Mouse (Mus musculus): ENCODE results near the gene Gm16253. TPM values are rescaled to one million over a fixed set of nuclear protein-coding genes. Genes with fewer than 3 reads are reported as not detected.

The Gm16253 gene
- polyA plus RNA-seq, 1 experiment from 2014 or later = not detected

GRCm38 (mm10) chr3:96548824-96549223, 28.0 kb upstream of the Gm16253 start:
- Histone ChIP-seq H3K9ac (ENCODE audit: low read depth, low read length) (no peak overlapping the region), H3K9me3 (replicated peaks; ENCODE audit: low read length) (no peaks in the 10 kb centered on the region), H3K27ac (no peak overlapping the region), H3K36me3 (ENCODE audit: insufficient read depth, low read length) (no peaks in the 10 kb centered on the region), H3K4me1 (replicated peaks; ENCODE audit: insufficient read depth, low read length) (peaks cover 5% of the 10 kb centered on the region; the same call in 1 of the 2 replicates), H3K4me3 (replicated peaks; ENCODE audit: low read depth, low read length) (no peak overlapping the region), H3K27me3 (ENCODE audit: insufficient read depth, low read length) (no peaks in the 10 kb centered on the region; the same call in 1 of the 2 replicates), H3K4me2 (ENCODE audit: low read length) (no peak overlapping the region)
- ATAC-seq (replicated peaks; ENCODE audit: low FRiP score, low read depth) (no peak), DNase-seq (ENCODE audit: low spot score) (no peak)
- no peak for TF ChIP-seq CTCF (IDR thresholded peaks at IDR 0.05; ENCODE audit: low read depth)
- 76% methylated on average over 7 of the region's 7 CpGs for WGBS

GRCm38 (mm10) chr3:96549346-96549745, 27.4 kb upstream of the Gm16253 start:
- no peak for ATAC-seq (replicated peaks; ENCODE audit: low FRiP score, low read depth)
- peaks cover 5% of the 10 kb centered on the region; the same call in 1 of the 2 replicates for H3K4me1 ChIP-seq (replicated peaks; ENCODE audit: insufficient read depth, low read length)

DNA sequence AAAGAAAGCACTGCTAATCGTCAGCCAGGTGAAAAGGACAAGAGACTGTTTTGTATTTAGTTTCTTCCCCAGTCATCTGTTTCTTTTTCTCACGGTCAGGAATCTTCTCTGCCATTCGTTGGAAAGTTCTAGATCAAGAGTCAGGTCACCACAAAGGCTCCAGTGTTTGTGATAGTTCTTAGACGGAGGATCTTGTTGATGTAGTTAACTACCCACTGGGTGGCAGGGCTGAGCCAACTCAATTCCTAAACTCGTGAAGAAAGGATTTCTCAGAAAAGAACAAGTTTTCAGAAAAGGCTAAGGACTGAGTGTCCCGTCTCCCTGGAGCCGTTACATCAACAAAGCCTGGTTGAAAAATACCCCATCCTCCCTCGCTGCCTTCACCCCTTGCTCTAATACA, 25.6 kb upstream of the Gm16253 start:
- 6% methylated on average over 8 of the region's 8 CpGs for WGBS
- Histone ChIP-seq H3K4me3 (replicated peaks; ENCODE audit: low read depth, low read length) (no peak overlapping the region), H3K27ac (peak overlapping the region; percentile 57), H3K4me1 (replicated peaks; ENCODE audit: insufficient read depth, low read length) (peaks cover 12% of the 10 kb centered on the region; the same call in 1 of the 2 replicates), H3K9ac (ENCODE audit: low read depth, low read length) (no peak overlapping the region), H3K9me3 (replicated peaks; ENCODE audit: low read length) (no peaks in the 10 kb centered on the region), H3K36me3 (ENCODE audit: insufficient read depth, low read length) (no peaks in the 10 kb centered on the region), H3K27me3 (ENCODE audit: insufficient read depth, low read length) (no peaks in the 10 kb centered on the region), H3K4me2 (ENCODE audit: low read length) (no peak overlapping the region)
- ATAC-seq (replicated peaks; ENCODE audit: low FRiP score, low read depth) = no peak
- peak; percentile 91 for DNase-seq (ENCODE audit: low spot score)
- TF ChIP-seq CTCF (IDR thresholded peaks at IDR 0.05; ENCODE audit: low read depth) = peak; percentile 85

More at GRCm38 (mm10) chr3:96549346-96549745, 27.4 kb upstream of the Gm16253 start:
- no peak overlapping the region for H3K4me3 ChIP-seq (replicated peaks; ENCODE audit: low read depth, low read length)
- TF ChIP-seq CTCF (IDR thresholded peaks at IDR 0.05; ENCODE audit: low read depth) = no peak
- no peak overlapping the region for H3K27ac ChIP-seq
- no peaks in the 10 kb centered on the region for H3K27me3 ChIP-seq (ENCODE audit: insufficient read depth, low read length)
- WGBS = 86% methylated on average over 5 of the region's 5 CpGs
- H3K4me2 ChIP-seq (ENCODE audit: low read length) = no peak overlapping the region
- no peak for DNase-seq (ENCODE audit: low spot score)
- H3K9ac ChIP-seq (ENCODE audit: low read depth, low read length) = no peak overlapping the region
- no peaks in the 10 kb centered on the region for H3K36me3 ChIP-seq (ENCODE audit: insufficient read depth, low read length)
- no peaks in the 10 kb centered on the region for H3K9me3 ChIP-seq (replicated peaks; ENCODE audit: low read length)

DNA sequence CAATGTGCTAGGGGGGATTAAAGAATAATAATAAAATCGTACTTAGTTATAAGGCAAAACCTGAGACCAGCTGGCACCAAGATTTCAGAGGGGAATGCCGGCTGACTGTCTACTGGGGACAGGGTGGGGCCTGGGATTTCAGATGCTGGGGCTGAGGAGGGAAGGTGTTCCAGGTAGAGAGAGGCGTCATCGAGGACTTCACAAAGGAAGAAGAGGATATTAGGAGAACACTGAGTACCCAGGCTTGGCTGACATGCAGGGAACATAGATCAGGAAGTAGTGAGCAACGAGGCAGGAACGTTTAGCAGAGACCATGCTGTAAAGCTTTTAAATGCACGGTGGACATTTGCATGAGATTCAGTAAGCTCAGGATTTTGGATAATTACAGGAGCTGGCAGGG, 24.9 kb upstream of the Gm16253 start:
- Histone ChIP-seq H3K4me2 (ENCODE audit: low read length) (no peak overlapping the region), H3K4me1 (replicated peaks; ENCODE audit: insufficient read depth, low read length) (peaks cover 12% of the 10 kb centered on the region; the same call in 1 of the 2 replicates), H3K9me3 (replicated peaks; ENCODE audit: low read length) (no peaks in the 10 kb centered on the region), H3K4me3 (replicated peaks; ENCODE audit: low read depth, low read length) (no peak overlapping the region), H3K27me3 (ENCODE audit: insufficient read depth, low read length) (no peaks in the 10 kb centered on the region), H3K27ac (0 out of 2 replicates have a peak overlapping the region, but pooled peaks have one; percentile 13), H3K36me3 (ENCODE audit: insufficient read depth, low read length) (no peaks in the 10 kb centered on the region), H3K9ac (ENCODE audit: low read depth, low read length) (0 out of 2 replicates have a peak overlapping the region, but pooled peaks have one; percentile 18)
- WGBS = 59% methylated on average over 7 of the region's 7 CpGs
- no peak for TF ChIP-seq CTCF (IDR thresholded peaks at IDR 0.05; ENCODE audit: low read depth)
- DNase-seq (ENCODE audit: low spot score) (no peak), ATAC-seq (replicated peaks; ENCODE audit: low FRiP score, low read depth) (no peak)

- WGBS = 80% methylated on average over 6 of the region's 6 CpGs
- DNase-seq (ENCODE audit: low spot score) = no peak
- H3K4me1 ChIP-seq (replicated peaks; ENCODE audit: insufficient read depth, low read length) = peaks cover 12% of the 10 kb centered on the region; the same call in 1 of the 2 replicates
- H3K36me3 ChIP-seq (ENCODE audit: insufficient read depth, low read length) = no peaks in the 10 kb centered on the region
- H3K9me3 ChIP-seq (replicated peaks; ENCODE audit: low read length) = no peaks in the 10 kb centered on the region
- no peak overlapping the region for H3K27ac ChIP-seq
- no peak for ATAC-seq (replicated peaks; ENCODE audit: low FRiP score, low read depth)
- H3K27me3 ChIP-seq (ENCODE audit: insufficient read depth, low read length) = no peaks in the 10 kb centered on the region
- no peak for TF ChIP-seq CTCF (IDR thresholded peaks at IDR 0.05; ENCODE audit: low read depth)
- no peak overlapping the region for H3K4me2 ChIP-seq (ENCODE audit: low read length)
- no peak overlapping the region for H3K9ac ChIP-seq (ENCODE audit: low read depth, low read length)
- no peak overlapping the region for H3K4me3 ChIP-seq (replicated peaks; ENCODE audit: low read depth, low read length)
These were observed 23.2 kb upstream of the Gm16253 start for GRCm38 (mm10) chr3:96553601-96554000.

DNA sequence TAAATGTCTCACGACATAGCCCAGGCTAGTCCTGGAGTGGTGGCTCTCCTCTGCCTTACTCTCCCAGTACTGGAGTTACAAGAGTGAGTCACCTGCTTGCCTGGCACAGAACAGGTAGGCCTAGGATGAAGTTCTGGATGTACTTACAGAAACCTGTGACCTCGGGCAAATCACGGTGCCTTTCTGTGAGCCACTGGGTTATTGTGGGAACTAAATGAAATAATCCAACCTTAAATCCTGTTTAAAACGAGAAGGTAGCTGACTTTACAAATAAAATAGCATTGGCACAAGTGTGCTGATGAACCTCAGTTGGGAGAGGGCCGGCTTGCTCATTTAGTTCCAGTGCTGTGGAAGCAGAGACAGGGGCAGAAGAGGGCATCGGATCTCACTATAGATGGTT, 22.5 kb upstream of the Gm16253 start:
- Histone ChIP-seq H3K27ac (no peak overlapping the region), H3K4me2 (ENCODE audit: low read length) (no peak overlapping the region), H3K9ac (ENCODE audit: low read depth, low read length) (no peak overlapping the region), H3K27me3 (ENCODE audit: insufficient read depth, low read length) (no peaks in the 10 kb centered on the region), H3K36me3 (ENCODE audit: insufficient read depth, low read length) (no peaks in the 10 kb centered on the region), H3K9me3 (replicated peaks; ENCODE audit: low read length) (no peaks in the 10 kb centered on the region), H3K4me3 (replicated peaks; ENCODE audit: low read depth, low read length) (no peak overlapping the region), H3K4me1 (replicated peaks; ENCODE audit: insufficient read depth, low read length) (peaks cover 12% of the 10 kb centered on the region; the same call in 1 of the 2 replicates)
- TF ChIP-seq CTCF (IDR thresholded peaks at IDR 0.05; ENCODE audit: low read depth) = no peak
- 83% methylated on average over 6 of the region's 6 CpGs for WGBS
- DNase-seq (ENCODE audit: low spot score) (no peak), ATAC-seq (replicated peaks; ENCODE audit: low FRiP score, low read depth) (no peak)

Measured in kidney, postnatal 0 days (tissue).